Mouse (Mus musculus) erythroblast, embryonic 14.5 days (primary cell): ENCODE measurements around the gene Ltb.

Experiments
- GATA1 ChIP-seq: IDR thresholded peaks from 2 replicates; pipeline ENCODE4 v1.6.1; 2012; ENCODE audit warnings: low read length, inconsistent platforms, mixed read lengths
- TAL1 ChIP-seq: IDR thresholded peaks from 3 replicates; pipeline ENCODE4 v1.6.1; 2012; ENCODE audit warnings: low read length, inconsistent platforms, mixed read lengths

DNA sequence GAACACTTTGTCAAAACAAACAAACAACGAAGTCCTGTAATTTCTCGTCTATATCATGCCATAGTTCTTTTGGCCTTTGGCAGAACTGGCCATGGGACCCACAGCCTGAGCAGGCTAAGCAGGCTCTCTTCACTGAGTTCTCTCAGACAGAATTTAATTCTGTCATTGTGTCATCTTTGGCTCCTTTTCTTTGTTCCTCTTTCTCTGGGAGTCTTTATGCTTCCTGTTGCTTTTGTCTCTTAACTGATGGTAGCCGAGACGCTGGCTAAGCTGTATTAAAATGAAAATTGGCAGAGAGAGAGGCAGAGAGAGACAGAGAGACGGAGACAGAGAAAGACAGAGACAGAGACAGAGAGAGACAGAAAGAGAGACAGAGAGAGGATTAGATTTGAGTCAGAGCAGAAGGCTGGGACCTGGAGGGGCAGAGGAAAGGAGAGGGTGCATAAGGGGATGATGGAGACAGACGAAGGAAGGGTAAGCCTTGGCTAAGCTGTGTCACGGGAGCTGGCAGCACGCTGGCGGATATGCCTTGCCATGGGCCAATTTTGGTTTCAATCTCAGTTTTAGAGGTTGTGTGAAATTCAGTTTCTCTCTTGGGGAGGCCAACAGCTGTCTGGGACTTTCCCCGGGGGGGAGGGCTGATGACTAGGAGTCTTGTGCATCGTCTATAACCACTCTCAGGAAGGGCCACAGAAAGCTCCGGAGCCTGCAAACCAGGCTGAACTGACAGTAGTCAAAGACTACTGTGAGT lies 15.7 kb downstream of the Ltb start:
- no peak for TF ChIP-seq GATA1
- no peak for TF ChIP-seq TAL1
